Comparison of ENCODE assay signal across 9 mouse cellular contexts in genomic region chr6:29240806-29241205, GRCm38 (mm10). TPM values are rescaled to one million over a fixed set of nuclear protein-coding genes. Genes with fewer than 3 reads are reported as not detected.
DNase-seq lines count a peak whose midpoint lies in the region; ATAC-seq lines count a peak whose summit lies in the region.
"Had no signal": no experiment of that assay in that cellular context is flagged by ENCODE, and none has a peak within 500 bp of the region (broad histone marks: within the 10 kb centered on the region; RNA-seq: fewer than 3 reads in every experiment).

No protein-coding gene starts in this region.

- no peaks in the 10 kb centered on the region for H3K36me3 ChIP-seq in hindbrain, embryonic 10.5 days
- H3K36me3 ChIP-seq in hindbrain, embryonic 12.5 days = no peaks in the 10 kb centered on the region
- H3K36me3 ChIP-seq: embryonic facial prominence, embryonic 13.5 days had no signal

- H3K9me3 ChIP-seq in hindbrain, embryonic 10.5 days = no peaks in the 10 kb centered on the region
- H3K9me3 ChIP-seq in hindbrain, embryonic 12.5 days (replicated peaks) = no peaks in the 10 kb centered on the region; the same call in 1 of the 2 replicates
- H3K9me3 ChIP-seq: embryonic facial prominence, embryonic 13.5 days had no signal

- no peaks in the 10 kb centered on the region for H3K27me3 ChIP-seq in hindbrain, embryonic 10.5 days (ENCODE audit: insufficient read depth, poor library complexity, severe bottlenecking)
- no peaks in the 10 kb centered on the region; the same call in 1 of the 2 replicates for H3K27me3 ChIP-seq in hindbrain, embryonic 12.5 days
- H3K27me3 ChIP-seq: embryonic facial prominence, embryonic 13.5 days had no signal

- H3K4me2 ChIP-seq in hindbrain, embryonic 12.5 days (replicated peaks) = no peak overlapping the region
- H3K4me2 ChIP-seq: embryonic facial prominence, embryonic 13.5 days had no signal

- peak; percentile 52 for DNase-seq in hindbrain, embryonic 10.5 days (ENCODE audit: low spot score)
- DNase-seq in adrenal gland, postnatal 25 days = peak; percentile 15
- peak; percentile 43 for DNase-seq in embryo, embryonic 11.5 days (ENCODE audit: low read depth, low spot score)
- DNase-seq in kidney, postnatal 10 days = peak; percentile 66
- DNase-seq in mesoderm, embryonic 11.5 days (ENCODE audit: low read depth, low spot score) = peak; percentile 74
- peak; percentile 59 to 81 for DNase-seq in thymus, postnatal 10 days (ENCODE audit: low spot score in 2 of 2)

- whole genome bisulfite sequencing in hindbrain, embryonic 10.5 days = 27% methylated on average over 2 of the region's 2 CpGs
- whole genome bisulfite sequencing in hindbrain, embryonic 12.5 days = 39% methylated on average over 2 of the region's 2 CpGs

- H3K27ac ChIP-seq in hindbrain, embryonic 10.5 days = no peak overlapping the region
- no peak overlapping the region for H3K27ac ChIP-seq in hindbrain, embryonic 12.5 days
- H3K27ac ChIP-seq: embryonic facial prominence, embryonic 13.5 days had no signal

- 0 out of 2 replicates have a peak, but pooled peaks cover 4% of the 10 kb centered on the region for H3K4me1 ChIP-seq in hindbrain, embryonic 10.5 days (replicated peaks)
- H3K4me1 ChIP-seq in hindbrain, embryonic 12.5 days = no peaks in the 10 kb centered on the region
- H3K4me1 ChIP-seq: embryonic facial prominence, embryonic 13.5 days had no signal

- no peak overlapping the region for H3K9ac ChIP-seq in hindbrain, embryonic 12.5 days
- H3K9ac ChIP-seq: embryonic facial prominence, embryonic 13.5 days had no signal

- no peak for ATAC-seq in hindbrain, embryonic 12.5 days (ENCODE audit: low FRiP score)
- peak; percentile 75 for ATAC-seq in CD4-positive, CD25-positive, alpha-beta regulatory T cell, adult 4 months

- no peak overlapping the region for H3K4me3 ChIP-seq in hindbrain, embryonic 10.5 days
- no peak overlapping the region for H3K4me3 ChIP-seq in hindbrain, embryonic 12.5 days
- H3K4me3 ChIP-seq: embryonic facial prominence, embryonic 13.5 days had no signal

RNA-seq across cellular contexts. Expression of gene Impdh1, which starts 24.6 kb away (rescaled TPM):
- polyA plus RNA-seq in hindbrain, embryonic 10.5 days (2016; fragmentation: Nextera tagmentation; extraction: Ambion mirVana) = 40.5 and 48.4 TPM in 2 replicates
- 49.9 and 52.4 TPM in 2 replicates for polyA plus RNA-seq in hindbrain, embryonic 12.5 days (2016; fragmentation: Nextera tagmentation; extraction: Ambion mirVana)
- polyA plus RNA-seq in CD4-positive, CD25-positive, alpha-beta regulatory T cell, adult 4 months (2017; shearing (Covaris generic)) = 10 to 100 TPM; 18.5 to 22.7 TPM
- 76.4 and 81.1 TPM in 2 replicates for total RNA-seq in adrenal gland, postnatal 25 days (2021)

RNA-seq across cellular contexts. Expression of gene Hilpda, which starts 31.5 kb away (rescaled TPM):
- 35.9 and 38.0 TPM in 2 replicates for polyA plus RNA-seq in hindbrain, embryonic 10.5 days (2016; fragmentation: Nextera tagmentation; extraction: Ambion mirVana)
- polyA plus RNA-seq in hindbrain, embryonic 12.5 days (2016; fragmentation: Nextera tagmentation; extraction: Ambion mirVana) = 31.8 and 32.1 TPM in 2 replicates
- 10 to 100 TPM; 32.4 to 37.1 TPM for polyA plus RNA-seq in CD4-positive, CD25-positive, alpha-beta regulatory T cell, adult 4 months (2017; shearing (Covaris generic))
- 4.3 and 7.4 TPM in 2 replicates for total RNA-seq in adrenal gland, postnatal 25 days (2021)

RNA-seq across cellular contexts. Expression of gene Fam71f2, which starts 38.6 kb away (rescaled TPM):
- 0.39 and 0.66 TPM in 2 replicates for polyA plus RNA-seq in hindbrain, embryonic 10.5 days (2016; fragmentation: Nextera tagmentation; extraction: Ambion mirVana)
- 0.65 and 0.72 TPM in 2 replicates for polyA plus RNA-seq in hindbrain, embryonic 12.5 days (2016; fragmentation: Nextera tagmentation; extraction: Ambion mirVana)
- polyA plus RNA-seq in CD4-positive, CD25-positive, alpha-beta regulatory T cell, adult 4 months (2017; shearing (Covaris generic)) = under 1 TPM in 1 of 2 experiments, not detected in 1; 0.44 TPM
- 0.33 TPM in 1 of 2 replicates, not detected in the other for total RNA-seq in adrenal gland, postnatal 25 days (2021)

Comparison
In these comparisons a context has a peak if more than half of its experiments do, and no peak if none do; other contexts are left out.
1. DNase-seq: peak in every context shown above with its lines; median percentile 74 in mesoderm, embryonic 11.5 days; 70 in thymus, postnatal 10 days; 66 in kidney, postnatal 10 days; 52 in hindbrain, embryonic 10.5 days; 43 in embryo, embryonic 11.5 days; 15 in adrenal gland, postnatal 25 days.